Mouse (Mus musculus): Measurements from ENCODE around the gene Tecr.
A peak's percentile ranks its signal among the peaks of the same experiment; 100 is the strongest.

- no peak for TF ChIP-seq POLR2A (IDR thresholded peaks at IDR 0.05; ENCODE audit: low read depth, low read length)
- peak in 1 of 2 experiments; percentile 61; a peak in 2 of 4 replicates for TF ChIP-seq CTCF (conservative IDR thresholded peaks at IDR 0.05 in 1 of 2, IDR thresholded peaks at IDR 0.05 in 1 of 2; ENCODE audit: low read depth in 2 of 2, low read length in 2 of 2)
Observed at GRCm38 (mm10) chr8:83590488-83591023, 17.2 kb downstream of the Tecr start.

All from CH12.LX (cell line).